Mouse (Mus musculus): Measurements from ENCODE around the gene Irx4.

- TF ChIP-seq POLR2A (IDR thresholded peaks at IDR 0.05; ENCODE audit: borderline replicate concordance, insufficient read depth, low read length): no peak
- no peak for TF ChIP-seq CTCF (IDR thresholded peaks at IDR 0.05; ENCODE audit: borderline replicate concordance, insufficient read depth, low read depth, low read length)
Observed at GRCm38 (mm10) chr13:73214301-73214700, 46.0 kb upstream of the Irx4 start.
